Mouse (Mus musculus) neural tube, embryonic 14.5 days (tissue): ENCODE measurements around the gene Ccdc149. TPM values are rescaled to one million over a fixed set of nuclear protein-coding genes. Genes with fewer than 3 reads are reported as not detected.

ENCODE experiments used
- ATAC-seq: fragments of 200-750 bp; cut with Nextera tagmentation; 2 replicates; pipeline ENCODE4 v1.8.0; 2017; ENCODE audit warnings: low read depth, mild to moderate bottlenecking, moderate TSS enrichment, moderate library complexity
- H3K27ac ChIP-seq: fragments of 300-500 bp; sonication (generic); 2 replicates; pipeline ENCODE4 v1.5.1; 2014; ENCODE audit warnings: low read depth, mild to moderate bottlenecking, control low read depth, low read length, moderate library complexity, mixed read lengths
- H3K27me3 ChIP-seq: fragments of 300-500 bp; sonication (generic); 2 replicates; pipeline ENCODE4 v1.6.1; 2014; ENCODE audit warnings: low read length; ENCODE audit not compliant: control insufficient read depth, insufficient read depth
- H3K36me3 ChIP-seq: fragments of 300-500 bp; sonication (generic); 2 replicates; pipeline ENCODE4 v1.6.1; 2014; ENCODE audit warnings: low read length, mixed read lengths; ENCODE audit not compliant: control insufficient read depth, insufficient read depth
- H3K4me1 ChIP-seq: fragments of 300-500 bp; sonication (generic); 2 replicates; pipeline ENCODE4 v1.6.1; 2014; ENCODE audit warnings: low read length; ENCODE audit not compliant: control insufficient read depth, insufficient read depth
- H3K4me2 ChIP-seq: fragments of 300-500 bp; sonication (generic); 2 replicates; pipeline ENCODE4 v1.6.1; 2014; ENCODE audit warnings: mild to moderate bottlenecking, low read depth, low read length, control low read depth
- H3K4me3 ChIP-seq: fragments of 300-500 bp; sonication (generic); 2 replicates; pipeline ENCODE4 v1.5.1; 2014; ENCODE audit warnings: low read depth, low read length, control low read depth, mixed read lengths
- H3K9ac ChIP-seq: fragments of 300-500 bp; sonication (generic); replicated peaks from 2 replicates; pipeline ENCODE4 v1.6.1; 2014; ENCODE audit warnings: low read depth, mild to moderate bottlenecking, control low read depth, low read length, mixed read lengths
- H3K9me3 ChIP-seq: fragments of 300-500 bp; sonication (generic); 2 replicates; pipeline ENCODE4 v1.6.1; 2016; ENCODE audit warnings: low read length; ENCODE audit not compliant: control insufficient read depth
- WGBS: fragments of 180-500 bp; shearing (Covaris S2); extraction: QIAGEN DNeasy Blood & Tissue Kit; methylation state at CpG from one replicate; pipeline ENCODE4 v1.1.7; 2014; 5-methylcytosine and 5-hydroxymethylcytosine counted together
- polyA plus RNA-seq: library from polyadenylated mRNA; unstranded; fragments of >200 nt; fragmentation: Nextera tagmentation; extraction: Ambion mirVana; gene quantifications from 2 replicates; pipeline ENCODE4 v1.2.1, GENCODE M21; 2014

The Ccdc149 gene
- polyA plus RNA-seq, 1 experiment from 2014 or later = 12.3 TPM

DNA sequence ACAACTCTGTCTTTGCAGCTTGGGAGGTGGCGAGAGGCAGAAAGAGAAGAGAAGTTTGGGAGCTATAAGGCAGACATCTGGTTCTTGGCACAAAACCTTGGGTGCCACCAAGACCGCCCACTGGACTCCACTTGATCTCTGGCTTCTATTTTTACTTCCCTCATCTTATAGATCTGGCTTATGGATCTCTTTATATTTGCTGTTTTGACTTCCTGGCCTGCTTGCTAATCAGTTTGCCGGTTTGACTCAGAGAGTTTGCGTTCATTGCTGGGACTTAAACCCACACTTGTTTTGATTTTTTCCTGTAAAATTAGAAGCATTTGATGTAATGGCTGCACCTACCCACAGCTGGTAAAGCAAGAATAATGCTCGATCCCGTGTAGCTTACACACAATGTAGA, 100.4 kb downstream of the Ccdc149 start:
- H3K4me3 ChIP-seq = no peak overlapping the region
- 95% methylated on average over 6 of the region's 6 CpGs for WGBS
- ATAC-seq = no peak

GRCm38 (mm10) chr5:52367866-52368840, 103.2 kb downstream of the Ccdc149 start:
- no peak overlapping the region for H3K4me3 ChIP-seq
- H3K9me3 ChIP-seq = no peaks in the 10 kb centered on the region
- WGBS = 59% methylated on average over 59 of the region's 63 CpGs
- no peak; the same call in 1 of the 2 replicates for ATAC-seq
- no peaks in the 10 kb centered on the region for H3K27me3 ChIP-seq
- H3K36me3 ChIP-seq = no peaks in the 10 kb centered on the region
- H3K4me1 ChIP-seq = no peaks in the 10 kb centered on the region
- no peak overlapping the region for H3K9ac ChIP-seq
- H3K27ac ChIP-seq = no peak overlapping the region
- H3K4me2 ChIP-seq = 0 out of 2 replicates have a peak overlapping the region, but pooled peaks have one; percentile 20

More for the DNA sequence above, 100.4 kb downstream of the Ccdc149 start:
- Histone ChIP-seq H3K4me2 (no peak overlapping the region), H3K4me1 (no peaks in the 10 kb centered on the region), H3K9me3 (no peaks in the 10 kb centered on the region), H3K27ac (no peak overlapping the region), H3K36me3 (no peaks in the 10 kb centered on the region), H3K9ac (no peak overlapping the region), H3K27me3 (no peaks in the 10 kb centered on the region)

DNA sequence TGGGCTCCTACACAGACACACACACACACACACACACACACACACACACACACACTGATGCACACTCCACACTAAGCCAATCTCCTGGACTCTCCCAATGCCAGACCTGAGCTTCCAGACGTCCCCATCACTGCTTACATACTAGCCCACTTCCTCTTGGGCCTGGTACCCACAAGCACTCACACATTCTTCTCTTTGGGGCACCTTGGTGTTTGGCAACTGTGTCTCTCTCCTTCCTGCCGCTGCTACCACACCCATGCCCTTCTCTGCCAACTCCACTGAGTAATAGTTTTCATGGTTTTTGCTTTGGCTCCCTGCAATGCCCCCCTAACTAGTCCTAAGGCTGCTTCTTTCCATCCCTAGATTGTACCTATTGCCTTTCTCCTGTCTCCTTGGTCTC, 104.7 kb downstream of the Ccdc149 start:
- no peak overlapping the region for H3K27ac ChIP-seq
- no peak overlapping the region for H3K4me3 ChIP-seq
- H3K9me3 ChIP-seq = no peaks in the 10 kb centered on the region
- no peaks in the 10 kb centered on the region for H3K27me3 ChIP-seq
- H3K4me2 ChIP-seq = no peak overlapping the region
- H3K36me3 ChIP-seq = no peaks in the 10 kb centered on the region
- no peak for ATAC-seq
- no peak overlapping the region for H3K9ac ChIP-seq
- 79% methylated on average over 2 of the region's 2 CpGs for WGBS
- H3K4me1 ChIP-seq = no peaks in the 10 kb centered on the region

GRCm38 (mm10) chr5:52365930-52366329, 105.4 kb downstream of the Ccdc149 start:
- H3K27me3 ChIP-seq = no peaks in the 10 kb centered on the region
- no peak overlapping the region for H3K9ac ChIP-seq
- no peak overlapping the region for H3K4me2 ChIP-seq
- no peaks in the 10 kb centered on the region for H3K4me1 ChIP-seq
- no peak overlapping the region for H3K4me3 ChIP-seq
- H3K27ac ChIP-seq = no peak overlapping the region
- 89% methylated on average over 5 of the region's 5 CpGs for WGBS
- no peaks in the 10 kb centered on the region for H3K9me3 ChIP-seq
- no peaks in the 10 kb centered on the region for H3K36me3 ChIP-seq
- no peak for ATAC-seq

DNA sequence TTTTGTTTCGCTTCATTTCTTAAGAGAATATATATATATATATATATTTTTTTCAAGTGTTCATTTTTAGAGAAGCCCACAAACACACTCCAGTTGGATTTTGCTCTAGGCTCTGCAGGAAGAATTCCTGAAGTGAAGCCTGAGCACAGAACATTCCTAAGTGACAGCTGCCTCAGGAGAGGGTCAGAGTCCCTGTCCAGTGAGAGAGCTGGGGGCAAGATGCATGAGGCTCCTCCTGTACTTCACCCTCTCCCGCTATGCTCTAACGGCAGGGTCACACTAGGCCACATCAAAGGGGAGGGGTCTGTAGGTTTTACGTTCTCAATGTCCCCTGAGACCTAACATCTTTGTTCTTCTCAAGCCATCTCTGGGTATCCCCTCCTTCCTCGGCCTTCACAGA, 106.8 kb downstream of the Ccdc149 start:
- H3K27me3 ChIP-seq = no peaks in the 10 kb centered on the region
- H3K4me3 ChIP-seq = no peak overlapping the region
- H3K9ac ChIP-seq = no peak overlapping the region
- no peaks in the 10 kb centered on the region for H3K9me3 ChIP-seq
- 50% methylated on average over 5 of the region's 5 CpGs for WGBS
- no peak for ATAC-seq
- no peak overlapping the region for H3K27ac ChIP-seq
- no peak overlapping the region for H3K4me2 ChIP-seq
- no peaks in the 10 kb centered on the region for H3K4me1 ChIP-seq
- H3K36me3 ChIP-seq = no peaks in the 10 kb centered on the region

GRCm38 (mm10) chr5:52363468-52364150, 107.7 kb downstream of the Ccdc149 start, which contains the start of gene Sod3:
Gene Sod3, plus strand, starts transcription at chr5:52363791.
- no peak within 1 kb of the TSS for H3K27ac ChIP-seq
- 16% methylated on average over 11 of the region's 11 CpGs for WGBS
- H3K36me3 ChIP-seq = no peaks in the 10 kb centered on the region
- ATAC-seq = no peak
- no peaks in the 10 kb centered on the region for H3K27me3 ChIP-seq
- H3K4me3 ChIP-seq = no peak within 1 kb of the TSS
- H3K4me2 ChIP-seq = no peak within 1 kb of the TSS
- H3K9me3 ChIP-seq = no peaks in the 10 kb centered on the region
- H3K4me1 ChIP-seq = no peaks in the 10 kb centered on the region
- H3K9ac ChIP-seq = no peak within 1 kb of the TSS

DNA sequence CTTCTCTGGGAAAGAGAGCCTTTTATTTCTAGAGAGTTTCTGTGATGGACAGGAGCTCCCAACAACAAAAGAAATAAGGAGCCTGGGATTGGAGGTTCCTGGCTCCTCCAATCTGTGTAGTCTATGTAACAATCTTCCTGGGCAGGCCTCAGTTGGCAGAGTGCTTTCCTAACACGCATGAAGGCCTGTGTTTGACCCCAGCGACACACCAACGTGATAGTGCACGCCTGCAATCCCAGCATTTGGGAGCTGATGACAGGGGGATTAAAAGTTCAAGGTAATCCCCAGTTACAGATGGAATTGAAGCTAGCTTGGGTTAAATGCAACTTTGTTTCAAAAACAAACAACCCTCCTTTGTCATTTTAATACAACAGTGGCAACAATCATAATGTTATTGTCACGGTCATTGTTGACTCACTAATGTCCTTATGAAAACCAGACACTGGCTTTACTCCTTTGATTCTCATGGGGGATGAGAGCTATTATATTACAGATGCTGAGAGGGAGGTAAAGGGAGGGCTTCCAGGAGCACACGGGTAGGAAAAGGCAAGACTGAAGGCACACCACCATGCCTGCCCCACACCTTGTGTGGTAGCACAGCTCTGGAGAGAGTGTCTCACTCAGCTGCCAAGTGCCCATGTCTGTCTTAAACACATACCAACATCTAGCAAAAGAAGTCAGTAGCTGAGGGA, 108.4 kb downstream of the Ccdc149 start:
- no peak for ATAC-seq
- H3K4me3 ChIP-seq = no peak overlapping the region
- H3K36me3 ChIP-seq = no peaks in the 10 kb centered on the region
- H3K9me3 ChIP-seq = no peaks in the 10 kb centered on the region
- no peaks in the 10 kb centered on the region for H3K4me1 ChIP-seq
- WGBS = 70% methylated on average over 6 of the region's 6 CpGs
- H3K9ac ChIP-seq = no peak overlapping the region
- H3K27me3 ChIP-seq = no peaks in the 10 kb centered on the region
- H3K27ac ChIP-seq = no peak overlapping the region
- H3K4me2 ChIP-seq = no peak overlapping the region

DNA sequence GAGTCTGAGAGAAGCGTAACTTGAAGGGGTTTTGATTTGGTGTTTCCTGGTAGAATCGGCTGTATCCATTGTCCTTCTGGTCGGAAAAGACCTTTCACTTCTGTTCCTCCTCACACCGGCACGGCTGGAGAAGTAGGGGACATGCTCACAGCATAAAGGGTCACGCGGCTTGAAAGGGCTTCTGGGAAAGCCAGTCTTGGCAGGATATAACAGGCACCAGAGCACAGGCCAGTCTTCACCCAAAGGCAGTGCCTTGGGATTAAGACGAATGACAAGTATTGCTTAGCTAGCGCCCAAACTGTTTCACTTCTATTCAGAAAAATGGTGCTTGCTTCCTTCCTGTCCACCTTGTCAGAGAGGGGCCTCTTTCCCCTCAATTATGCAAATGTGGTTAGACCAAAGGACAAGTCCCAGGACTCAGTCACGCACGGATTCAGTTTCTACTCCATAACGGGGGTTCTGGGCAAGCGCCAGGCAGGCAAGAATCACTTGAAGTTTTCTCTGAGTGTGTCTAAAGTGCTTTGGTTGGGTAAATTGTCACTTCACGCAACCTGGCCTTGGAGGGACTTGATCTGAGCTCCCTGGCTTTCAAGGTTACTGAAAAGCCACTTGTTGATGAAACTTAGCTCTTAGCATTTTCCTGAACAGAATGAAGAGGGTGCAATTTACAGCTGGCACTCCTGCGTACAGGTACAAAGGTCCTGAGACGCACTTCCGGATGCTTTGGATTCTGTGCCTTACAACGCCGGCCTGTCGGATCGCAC, 110.9 kb downstream of the Ccdc149 start:
- H3K36me3 ChIP-seq = no peaks in the 10 kb centered on the region
- no peaks in the 10 kb centered on the region for H3K4me1 ChIP-seq
- no peaks in the 10 kb centered on the region for H3K27me3 ChIP-seq
- ATAC-seq = peak; percentile 53; the same call in 1 of the 2 replicates
- H3K27ac ChIP-seq = no peak overlapping the region
- H3K4me3 ChIP-seq = no peak overlapping the region
- no peak overlapping the region for H3K9ac ChIP-seq
- no peak overlapping the region for H3K4me2 ChIP-seq
- no peaks in the 10 kb centered on the region for H3K9me3 ChIP-seq
- 62% methylated on average over 21 of the region's 21 CpGs for WGBS
